Mouse (Mus musculus): ENCODE data around the gene Ttc7b.

The Ttc7b gene

DNA sequence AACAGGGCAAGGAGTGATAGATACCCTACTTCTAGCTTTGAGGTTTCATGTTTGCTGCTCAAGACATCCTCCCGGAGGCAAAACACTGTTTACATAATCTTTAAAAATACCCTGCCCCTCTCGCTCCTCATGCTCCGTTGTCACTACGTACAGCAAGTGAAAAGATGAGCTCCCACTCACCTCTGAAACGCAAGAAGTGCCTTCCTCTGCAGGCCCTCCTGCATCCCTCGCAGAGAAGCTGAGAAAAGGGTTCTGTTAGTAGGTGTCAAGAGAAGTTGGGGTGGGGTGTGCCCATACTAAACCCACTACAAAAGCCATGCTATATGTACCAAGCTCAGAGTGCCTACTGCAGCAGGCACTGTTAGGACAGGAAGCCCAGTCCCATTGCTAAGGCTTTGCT lies 138.7 kb downstream of the Ttc7b start:
- no peak for DNase-seq (ENCODE audit: low read depth, low spot score)

DNA sequence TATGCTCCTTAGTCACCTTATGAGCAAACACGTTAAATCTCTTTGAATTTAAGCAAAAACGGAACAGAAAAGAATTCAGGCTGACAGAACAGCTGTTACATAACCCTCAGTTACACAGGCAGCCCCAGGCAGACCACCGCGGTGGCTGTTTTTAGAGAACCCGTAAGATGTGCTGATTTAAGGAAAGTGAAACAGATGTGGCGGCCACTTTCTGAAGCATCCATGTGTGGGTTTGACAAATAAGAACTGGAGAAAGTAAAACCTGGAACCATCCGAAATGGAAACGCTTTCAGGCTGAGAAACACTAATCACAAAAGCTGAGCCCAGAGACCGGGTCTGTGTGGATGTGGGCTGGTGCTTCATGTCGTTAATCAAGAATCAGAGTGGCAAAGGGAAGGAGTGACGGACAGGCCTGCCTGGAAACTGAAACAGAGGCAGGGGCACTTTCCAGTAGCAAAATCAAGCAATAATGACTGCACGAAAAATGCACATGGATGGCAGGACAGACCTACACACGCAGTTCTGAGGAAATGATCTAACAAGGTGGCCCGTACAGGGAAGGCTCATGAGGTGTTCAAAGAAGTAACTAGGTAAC lies 139.8 kb downstream of the Ttc7b start:
- no peak for DNase-seq (ENCODE audit: low read depth, low spot score)

DNA sequence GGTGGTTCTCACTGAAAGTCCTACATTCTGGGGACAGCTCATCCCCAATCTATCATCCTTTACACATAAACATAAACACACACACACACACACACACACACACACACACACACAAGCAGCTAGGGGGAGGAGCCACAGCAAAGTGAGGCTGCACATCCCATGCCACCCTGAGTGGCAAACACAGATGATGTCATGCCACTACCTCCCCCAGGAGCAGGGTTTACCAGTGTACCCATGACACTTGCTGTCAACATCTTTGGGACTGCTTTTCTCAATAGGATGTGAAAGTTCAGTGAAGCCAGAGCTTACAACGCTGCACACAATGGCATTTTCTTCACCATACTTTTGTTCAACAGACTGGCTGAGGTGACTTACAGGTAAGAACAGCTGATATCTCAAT lies 140.8 kb downstream of the Ttc7b start:
- DNase-seq (ENCODE audit: low read depth, low spot score) = no peak

DNA sequence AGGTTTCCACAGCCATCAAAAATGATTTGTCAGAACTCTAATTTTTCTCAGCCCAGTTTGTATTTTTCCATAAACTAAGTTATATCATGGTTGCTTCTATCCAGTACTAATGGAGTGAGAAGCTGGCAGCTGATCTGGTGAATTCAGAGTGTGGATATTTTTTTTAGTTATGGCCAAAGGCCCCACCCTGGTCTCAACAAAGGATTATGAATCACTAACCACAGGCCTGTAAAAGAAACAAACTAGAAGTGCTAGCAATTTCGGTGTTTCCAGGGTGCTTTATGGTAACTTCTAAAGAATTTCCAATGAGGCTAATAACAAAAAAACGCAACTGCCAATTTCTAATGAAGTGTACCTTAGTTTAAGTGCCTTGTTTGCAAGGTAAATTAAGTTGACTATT lies 142.4 kb downstream of the Ttc7b start:
- no peak for DNase-seq (ENCODE audit: low read depth, low spot score)

DNA sequence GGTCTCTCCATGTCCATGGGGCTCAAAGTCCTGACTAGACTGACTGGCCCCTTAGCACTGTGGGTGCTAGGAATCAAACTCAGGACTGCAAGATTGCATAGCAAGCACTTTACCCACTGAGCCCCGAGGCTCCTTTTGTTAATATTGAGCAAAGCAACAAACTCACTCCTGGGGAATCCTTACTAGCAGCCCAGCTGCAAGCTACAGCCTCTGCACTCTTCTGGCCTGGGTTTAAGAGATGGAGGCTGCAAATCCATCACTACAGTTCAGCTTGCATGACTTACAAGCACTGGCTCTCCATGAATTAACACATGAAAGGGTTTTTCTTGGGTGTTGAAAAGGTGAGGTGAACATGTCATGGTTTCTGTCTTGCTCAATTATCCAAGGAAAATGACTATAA lies 142.8 kb downstream of the Ttc7b start:
- no peak for DNase-seq (ENCODE audit: low read depth, low spot score)

DNA sequence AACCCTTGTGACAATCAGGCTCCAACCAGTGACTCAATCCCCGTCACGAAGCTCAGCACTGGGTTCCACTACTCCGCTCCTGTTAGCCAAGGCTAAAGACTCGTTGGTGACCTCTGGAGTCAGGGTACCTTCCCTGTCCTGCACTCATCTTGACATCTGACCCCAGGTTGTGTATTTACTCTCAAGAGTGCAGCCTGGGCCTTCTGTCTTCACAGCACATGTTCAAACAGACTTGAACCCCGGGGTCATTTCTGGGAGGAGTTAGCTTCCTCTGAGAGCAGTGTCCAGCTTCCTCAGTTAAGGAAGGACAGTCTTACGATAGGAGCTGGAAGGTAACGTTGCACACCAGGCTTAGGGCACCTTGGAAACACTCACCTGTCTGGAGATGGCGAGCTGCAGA lies 144.8 kb downstream of the Ttc7b start:
- DNase-seq (ENCODE audit: low read depth, low spot score) = no peak

DNA sequence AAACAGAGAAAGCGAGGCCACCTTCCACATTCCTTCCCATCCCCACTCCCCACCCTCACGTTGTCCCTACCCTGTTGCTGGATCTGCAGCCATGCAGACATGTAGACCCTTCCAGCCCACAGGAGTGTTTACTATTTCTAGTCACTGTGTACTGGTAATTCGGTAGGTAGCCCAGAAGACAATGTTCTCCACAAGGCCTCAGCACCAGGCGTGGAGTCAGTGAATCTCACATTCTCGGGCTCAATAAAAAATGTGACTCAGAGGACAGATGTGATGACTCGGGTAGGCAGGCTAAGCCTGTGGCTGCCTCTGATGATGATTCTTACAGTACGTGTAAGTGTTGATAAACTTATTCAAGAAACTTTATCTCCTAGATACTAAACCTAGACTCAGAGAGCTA lies 147.8 kb downstream of the Ttc7b start:
- no peak for DNase-seq (ENCODE audit: low read depth, low spot score)

DNA sequence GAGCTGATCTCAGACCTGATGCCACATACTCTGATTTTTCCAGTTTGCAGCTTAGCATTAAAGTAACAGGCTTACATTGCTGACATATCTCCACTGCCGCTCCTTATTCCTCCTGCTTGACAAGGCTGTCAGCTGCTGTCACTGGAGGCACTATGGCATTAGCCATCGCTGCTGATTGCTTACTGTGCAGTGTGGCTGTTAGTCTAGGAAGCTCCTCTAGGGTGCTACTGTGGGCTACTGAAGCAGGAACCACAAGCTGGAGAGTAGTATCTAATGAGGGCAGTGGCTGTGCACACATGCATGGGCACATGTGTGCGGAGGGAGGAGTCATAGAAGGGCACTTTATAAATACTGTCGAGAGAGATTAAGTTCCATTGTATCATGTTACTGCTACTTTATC lies 148.6 kb downstream of the Ttc7b start:
- peak; percentile 6 for DNase-seq (ENCODE audit: low read depth, low spot score)

DNA sequence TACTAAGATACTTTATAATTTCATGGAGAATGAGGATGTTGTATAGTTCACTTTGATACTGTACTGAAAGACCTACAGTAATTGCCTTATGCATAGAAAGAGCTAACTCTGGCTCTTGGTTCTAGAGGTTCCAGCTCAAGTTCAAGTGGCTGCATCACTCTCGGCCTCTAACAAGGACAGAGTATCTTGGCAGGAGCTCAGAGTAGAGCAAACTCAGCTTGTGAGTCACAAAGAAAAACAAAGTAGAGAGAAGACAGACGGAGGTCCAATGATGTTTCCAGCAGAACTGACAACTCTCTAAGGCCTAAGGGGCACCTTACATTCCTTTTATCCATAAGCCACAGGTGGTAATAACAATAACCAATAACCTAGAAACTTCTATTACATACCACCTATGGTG lies 150.8 kb downstream of the Ttc7b start:
- DNase-seq (ENCODE audit: low read depth, low spot score) = no peak

DNA sequence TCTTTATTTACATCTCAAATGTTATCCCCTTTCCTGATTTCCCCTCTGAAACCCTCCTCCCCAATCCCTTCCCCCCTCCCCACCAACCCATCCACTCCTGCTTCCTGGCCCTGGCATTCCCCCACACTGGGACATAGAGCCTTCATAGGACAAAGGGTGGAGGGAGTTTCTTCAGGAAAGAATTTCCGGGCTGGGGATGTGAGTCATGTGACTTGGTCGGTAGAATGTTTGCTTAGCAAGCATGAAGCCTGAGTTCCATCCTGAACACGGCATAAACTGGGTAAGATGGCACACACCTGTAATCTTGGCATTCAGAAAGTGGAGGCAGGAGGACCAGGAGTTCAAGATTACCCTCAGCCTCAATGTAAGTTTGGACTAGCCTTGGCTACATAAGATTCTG lies 151.4 kb downstream of the Ttc7b start:
- no peak for DNase-seq (ENCODE audit: low read depth, low spot score)

DNA sequence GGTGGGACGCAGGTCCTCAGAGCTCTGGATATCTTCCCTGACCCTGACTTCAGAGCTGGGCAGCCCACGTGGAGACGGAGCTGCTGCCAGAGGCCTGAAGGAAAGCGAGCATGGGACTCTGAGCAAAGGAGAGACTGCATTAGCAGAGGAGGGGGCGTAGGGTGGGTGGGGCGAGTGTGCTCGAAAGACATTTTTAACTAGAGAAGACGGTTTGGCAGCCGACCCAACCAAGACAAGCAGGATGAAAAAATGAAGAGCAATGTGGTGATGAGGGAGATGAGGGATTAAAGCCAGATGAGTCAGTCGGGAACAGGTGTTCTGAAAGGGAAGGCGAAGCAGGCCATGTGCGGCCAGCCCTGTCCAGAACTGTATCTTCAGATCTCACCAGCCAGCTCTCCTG lies 159.3 kb downstream of the Ttc7b start:
- no peak for DNase-seq (ENCODE audit: low read depth, low spot score)

DNA sequence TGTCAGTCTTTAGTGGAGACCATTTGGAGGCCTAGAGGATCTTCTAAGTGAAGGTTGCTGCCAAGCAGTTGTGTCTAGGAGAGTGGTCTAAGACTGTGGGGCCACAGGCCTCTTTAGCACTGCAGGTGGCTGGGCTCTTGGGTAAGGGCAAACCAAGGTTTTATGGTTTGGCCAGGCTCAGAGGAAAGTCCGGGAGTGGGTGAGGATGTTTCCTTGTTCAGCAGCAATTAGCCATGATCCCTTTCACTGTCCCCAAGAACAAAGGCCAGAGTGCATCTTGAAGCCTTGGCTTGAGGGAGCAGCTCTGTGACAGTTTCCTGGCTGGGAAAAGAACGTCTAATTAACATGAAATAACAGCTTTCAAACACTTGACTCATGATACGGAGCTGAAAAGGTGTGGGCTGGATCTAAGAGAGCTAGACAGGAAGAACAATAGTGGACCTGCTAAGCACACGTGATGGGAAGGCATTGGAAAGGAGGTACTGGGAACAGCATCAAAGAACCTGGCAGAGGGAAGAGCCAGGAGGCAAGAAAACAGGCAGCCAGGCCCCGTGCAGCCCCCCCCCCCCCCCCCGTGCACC lies 162.5 kb downstream of the Ttc7b start:
- DNase-seq (ENCODE audit: low read depth, low spot score) = no peak

DNA sequence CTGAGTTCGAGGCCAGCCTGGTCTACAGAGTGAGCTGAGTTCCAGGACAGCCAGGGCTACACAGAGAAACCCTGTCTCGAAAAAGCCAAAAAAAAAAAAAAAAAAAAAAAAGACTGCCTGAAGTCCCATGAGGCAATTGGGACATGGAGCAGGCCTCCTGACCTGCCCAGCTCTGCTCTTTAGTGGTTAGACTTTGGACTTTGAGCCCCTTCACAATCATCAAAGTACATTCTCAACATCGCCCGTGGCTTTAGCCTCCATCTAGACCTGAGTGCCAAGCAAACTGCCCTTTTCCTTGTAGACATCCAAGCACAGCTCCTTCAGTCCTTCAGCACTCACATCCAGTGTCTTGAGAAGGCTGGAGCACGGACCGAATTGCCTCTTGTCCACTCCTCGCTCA lies 164.2 kb downstream of the Ttc7b start:
- DNase-seq (ENCODE audit: low read depth, low spot score) = no peak

DNA sequence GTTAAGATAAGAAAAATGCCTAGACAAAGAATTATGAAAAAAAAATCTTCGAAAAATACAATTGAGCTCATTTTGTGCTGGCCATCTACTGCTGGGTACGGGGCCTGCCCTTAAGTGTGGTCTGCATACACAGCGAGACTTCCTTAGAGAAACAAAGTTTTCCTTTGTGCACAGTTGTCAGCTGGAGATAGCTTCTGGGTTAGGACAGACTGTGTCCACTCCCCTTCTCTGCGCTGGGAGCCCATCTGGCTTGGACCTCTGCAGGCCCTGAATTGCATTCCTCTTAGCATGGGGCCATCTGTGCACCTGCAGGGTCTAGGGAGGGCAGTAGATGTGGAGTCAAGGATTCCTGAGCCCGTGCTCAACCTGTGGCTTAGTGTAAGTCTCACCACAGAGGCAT lies 165.1 kb downstream of the Ttc7b start:
- DNase-seq (ENCODE audit: low read depth, low spot score) = no peak

DNA sequence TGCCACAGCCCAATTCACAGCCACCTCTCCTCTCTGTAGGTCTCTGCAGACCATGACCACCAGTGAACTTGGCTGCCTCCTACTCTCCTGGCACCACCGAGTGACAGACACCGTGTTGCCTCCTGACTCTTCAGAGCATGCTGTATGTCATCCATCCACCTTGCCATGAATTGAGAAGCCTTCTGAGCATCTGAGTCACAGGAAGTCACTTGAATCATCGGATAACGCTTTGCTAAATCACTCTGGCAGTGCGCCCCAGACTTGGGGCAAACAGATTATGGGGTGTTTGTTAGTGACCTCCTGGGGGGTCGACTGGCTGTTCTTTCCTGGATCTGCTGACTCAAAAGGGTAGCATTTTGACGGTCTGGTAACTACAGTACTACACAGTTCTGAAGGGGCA lies 166.7 kb downstream of the Ttc7b start:
- DNase-seq (ENCODE audit: low read depth, low spot score) = no peak

DNA sequence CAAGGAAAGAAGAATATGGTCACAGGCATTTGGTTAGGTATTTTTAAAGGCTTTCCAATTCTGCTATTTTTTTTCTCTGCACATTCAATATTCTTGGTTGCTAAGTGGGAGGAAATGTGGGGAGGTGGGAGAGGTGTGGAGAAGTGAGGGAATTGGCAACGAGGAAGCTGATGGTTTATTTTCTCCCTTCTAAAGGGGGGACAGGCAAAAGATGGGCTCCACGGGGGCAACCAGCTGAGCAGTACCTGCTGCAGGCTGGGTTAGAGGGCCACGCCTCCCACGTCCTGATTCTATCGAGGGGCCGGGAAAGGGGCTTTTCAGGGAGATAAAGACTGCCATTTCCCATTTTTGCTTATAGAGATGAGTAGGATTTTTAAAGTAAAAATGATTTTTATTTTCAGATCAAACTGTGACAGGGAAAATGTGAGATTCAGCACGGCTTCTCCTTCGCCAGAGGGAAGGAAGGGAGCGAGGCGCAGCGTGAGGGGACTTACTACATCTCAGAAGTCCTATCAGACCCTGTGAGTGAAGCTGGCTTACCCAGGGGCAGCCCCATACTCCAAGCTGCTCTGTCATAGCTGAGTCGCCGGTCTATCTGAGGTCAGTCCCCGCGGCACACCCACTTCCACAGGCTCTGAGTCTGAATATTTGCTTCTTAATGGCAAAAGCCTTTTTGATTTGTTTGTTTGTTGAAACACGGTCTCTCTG lies 167.4 kb downstream of the Ttc7b start:
- DNase-seq (ENCODE audit: low read depth, low spot score) = no peak

DNA sequence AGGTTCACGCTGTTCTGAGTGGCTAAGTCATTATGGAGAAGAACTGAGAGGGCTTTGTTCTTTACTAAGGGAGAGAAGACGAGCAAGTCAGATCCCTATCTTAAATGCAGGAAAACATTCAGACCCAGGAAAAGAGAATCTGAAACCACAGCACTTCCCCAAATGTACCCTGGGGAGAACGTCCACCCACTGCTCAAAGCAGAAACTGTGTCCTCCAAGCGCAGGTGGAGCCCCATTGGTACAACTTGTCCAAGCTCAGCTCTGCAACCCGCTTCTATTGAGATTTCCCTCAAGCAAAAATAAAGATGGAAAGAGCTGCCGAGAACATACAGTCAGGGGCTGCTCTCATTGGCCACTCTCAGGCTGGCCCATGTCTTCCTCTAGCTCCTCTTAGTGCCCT lies 168.5 kb downstream of the Ttc7b start:
- no peak for DNase-seq (ENCODE audit: low read depth, low spot score)

DNA sequence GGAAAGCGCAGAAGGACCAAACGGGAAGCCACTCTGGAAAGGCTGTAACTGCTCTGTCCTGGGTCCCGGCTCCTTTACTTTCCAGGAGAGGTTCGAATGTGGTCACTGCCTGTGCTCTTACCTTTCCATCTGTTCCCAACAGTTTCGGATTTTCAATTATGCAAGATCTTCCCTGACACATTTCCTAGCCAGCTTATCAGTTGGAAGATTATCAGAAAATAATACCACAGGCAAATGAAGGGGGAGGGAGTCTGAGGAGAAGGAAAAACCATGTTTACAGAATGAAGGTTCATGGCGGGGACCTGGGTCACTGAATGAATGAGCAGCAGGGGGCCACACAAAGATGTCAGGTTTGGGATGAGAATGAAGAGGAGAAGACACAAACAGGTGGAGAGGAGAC lies 177.1 kb downstream of the Ttc7b start:
- DNase-seq (ENCODE audit: low read depth, low spot score) = no peak

DNA sequence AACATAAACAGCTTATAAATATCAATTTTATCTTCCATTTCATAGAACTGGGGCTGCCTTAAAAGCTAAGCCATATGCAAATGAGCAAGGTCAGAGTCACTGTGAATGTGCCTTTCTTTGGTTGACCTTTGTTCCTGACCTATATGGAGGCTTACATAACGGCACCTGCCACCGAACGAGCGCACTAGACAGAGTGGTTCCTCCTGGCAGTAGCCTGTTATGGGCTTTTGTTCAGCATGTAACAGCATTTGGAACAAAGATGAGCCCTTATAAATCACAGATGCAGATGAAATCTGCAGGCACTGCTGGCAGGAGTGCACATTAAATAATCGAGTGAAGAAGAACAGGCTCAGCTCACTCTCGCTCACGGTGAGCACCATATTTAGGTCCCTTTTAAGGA lies 179.0 kb downstream of the Ttc7b start:
- no peak for DNase-seq (ENCODE audit: low read depth, low spot score)

DNA sequence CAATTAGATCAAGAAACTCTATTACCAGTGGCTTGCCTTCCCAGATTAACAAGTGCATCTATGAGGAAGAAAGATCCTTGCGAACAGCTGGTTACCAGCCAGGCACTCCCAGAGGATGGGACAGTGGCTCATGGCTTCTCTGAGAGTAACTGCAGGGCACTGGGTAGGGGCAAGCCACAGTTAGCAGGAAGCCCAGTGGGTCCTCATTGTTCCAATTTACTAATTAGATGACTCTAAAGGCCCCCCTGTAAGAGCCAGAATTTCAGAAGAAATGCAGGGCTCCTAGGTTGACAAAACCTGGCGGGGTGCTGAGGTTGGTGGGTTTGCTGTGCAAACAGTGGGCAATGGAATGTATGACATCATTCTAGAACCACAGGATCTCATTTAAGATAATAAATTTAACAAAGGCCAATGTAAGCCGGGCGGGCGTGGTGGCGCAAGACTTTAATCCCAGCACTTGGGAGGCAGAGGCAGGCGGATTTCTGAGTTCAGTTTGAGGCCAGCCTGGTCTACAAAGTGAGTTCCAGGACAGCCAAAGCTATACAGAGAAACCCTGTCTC lies 179.6 kb downstream of the Ttc7b start:
- DNase-seq (ENCODE audit: low read depth, low spot score) = no peak

DNA sequence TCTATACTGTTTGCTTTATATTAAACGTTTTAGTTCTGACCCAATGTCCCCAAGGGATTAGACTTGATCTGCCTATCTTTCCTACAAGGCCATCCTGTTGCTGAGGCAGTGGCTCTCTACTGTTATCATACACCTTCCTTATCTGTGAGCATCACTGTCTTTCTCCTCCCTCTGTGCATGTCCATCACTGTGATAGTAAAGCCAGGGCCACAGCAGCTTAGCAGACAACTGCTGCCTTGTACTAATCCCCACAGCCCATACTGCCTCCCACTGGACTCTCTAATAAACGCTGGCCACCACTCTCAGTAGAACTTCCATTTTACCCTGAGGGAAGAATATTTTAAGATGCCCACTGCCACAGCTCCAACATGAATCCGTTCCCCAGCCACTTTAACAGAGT lies 182.6 kb downstream of the Ttc7b start:
- DNase-seq (ENCODE audit: low read depth, low spot score) = peak; percentile 36

DNA sequence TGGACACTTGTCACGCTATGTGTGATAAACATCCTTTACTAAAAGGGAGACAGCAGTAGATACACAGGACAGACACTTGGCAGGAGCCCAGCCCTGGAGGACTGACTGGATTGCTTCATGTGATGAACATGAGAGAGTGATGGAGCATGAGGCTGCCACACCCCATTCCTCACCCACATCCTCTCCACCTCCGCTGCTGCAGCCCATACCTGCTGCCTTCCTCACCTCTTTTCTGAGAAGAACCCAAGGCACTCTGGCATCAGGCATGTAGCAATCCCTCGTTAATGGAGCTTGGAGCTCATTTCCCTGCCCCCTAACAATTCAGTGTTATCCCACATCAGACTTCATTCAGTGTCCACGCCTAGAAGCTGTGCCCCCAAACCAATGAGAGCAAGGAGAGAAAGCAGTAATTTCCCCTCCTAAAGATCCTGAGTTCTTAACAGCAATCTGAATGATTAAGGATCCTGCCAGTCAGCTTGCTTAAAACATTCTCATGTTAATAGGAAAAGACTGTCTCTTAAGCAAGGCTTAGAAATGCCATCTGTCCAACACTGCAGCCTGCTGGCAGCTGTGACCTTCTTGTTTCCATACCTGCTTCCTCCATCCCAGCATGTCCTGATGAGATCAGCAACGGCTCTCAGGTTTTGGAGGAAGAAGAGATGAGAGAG lies 183.1 kb downstream of the Ttc7b start:
- DNase-seq (ENCODE audit: low read depth, low spot score) = peak; percentile 31

DNA sequence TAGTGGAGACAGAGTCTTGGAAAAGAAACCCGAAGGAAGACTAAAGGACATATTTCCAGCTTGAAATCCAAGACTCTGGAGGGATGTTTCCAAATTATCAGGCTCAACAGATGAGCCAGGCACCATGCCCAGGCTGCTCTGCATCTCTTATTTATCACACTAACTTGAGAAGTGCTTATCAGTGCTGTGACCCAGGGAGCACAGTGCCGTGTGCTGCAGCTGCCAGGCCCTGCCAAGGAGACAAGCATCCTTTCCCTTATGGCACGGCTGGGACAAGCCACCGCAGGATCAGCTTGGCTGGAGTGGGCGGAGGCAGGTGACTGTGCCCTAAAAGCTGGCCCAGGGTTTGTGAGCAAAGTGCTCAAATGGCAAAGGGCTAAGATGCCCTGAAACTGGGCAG lies 184.4 kb downstream of the Ttc7b start:
- DNase-seq (ENCODE audit: low read depth, low spot score) = no peak
